Mouse (Mus musculus): ENCODE measurements around the gene Xntrpc. TPM values are rescaled to one million over a fixed set of nuclear protein-coding genes. Genes with fewer than 3 reads are reported as not detected.
"Not testable (repeated sequence)": the region's sequence is repeated elsewhere in the genome, so short reads cannot be mapped to it uniquely, and the experiment has no call there.

Gene Xntrpc
- 0.88 and 1.6 TPM in 2 replicates for polyA plus RNA-seq (2012; rRNA removed)

GRCm38 (mm10) chr7:102065046-102065891 lies at the start of gene Xntrpc, which contains the start of the genes Rnf121 and Xndc1:
Gene Xntrpc (plus strand): TSS chr7:102065713.
Gene Rnf121 (minus strand): TSS chr7:102065469.
Gene Xndc1 (plus strand): TSS chr7:102065511.
- H3K27ac ChIP-seq (ENCODE audit: insufficient read depth, low read depth, low read length): peak within 1 kb of the TSS; percentile 83
- H3K4me3 ChIP-seq (ENCODE audit: low read depth, low read length): peak within 1 kb of the TSS; percentile 91
- WGBS: under 1% methylated on average over 56 of the region's 56 CpGs
- no peak for TF ChIP-seq CTCF (IDR thresholded peaks at IDR 0.05; ENCODE audit: extremely low read depth, insufficient read length, insufficient replicate concordance, low read depth, low read length)
- peak; percentile 73 for TF ChIP-seq POLR2A (IDR thresholded peaks at IDR 0.05; ENCODE audit: low read depth, low read length)
- H3K36me3 ChIP-seq (ENCODE audit: control insufficient read depth, insufficient read depth, low read length): no peaks in the 10 kb centered on the region
- H3K4me1 ChIP-seq (ENCODE audit: control insufficient read depth, insufficient read depth, insufficient read length, low read length): peaks cover 3% of the 10 kb centered on the region; the same call in 1 of the 2 replicates
- no peaks in the 10 kb centered on the region for H3K27me3 ChIP-seq (ENCODE audit: control insufficient read depth, insufficient read depth, low read length)

GRCm38 (mm10) chr7:102016936-102017335 lies 48.6 kb upstream of the Xntrpc start:
- Histone ChIP-seq H3K4me3 (ENCODE audit: low read depth, low read length) (peak overlapping the region; percentile 7; the same call in 1 of the 2 replicates), H3K4me1 (ENCODE audit: control insufficient read depth, insufficient read depth, insufficient read length, low read length) (peaks cover 6% of the 10 kb centered on the region; the same call in 1 of the 2 replicates), H3K27ac (ENCODE audit: insufficient read depth, low read depth, low read length) (peak overlapping the region; percentile 44), H3K36me3 (ENCODE audit: control insufficient read depth, insufficient read depth, low read length) (peaks cover 55% of the 10 kb centered on the region), H3K27me3 (ENCODE audit: control insufficient read depth, insufficient read depth, low read length) (no peaks in the 10 kb centered on the region)
- TF ChIP-seq CTCF (IDR thresholded peaks at IDR 0.05; ENCODE audit: extremely low read depth, insufficient read length, insufficient replicate concordance, low read depth, low read length) (no peak), POLR2A (IDR thresholded peaks at IDR 0.05; ENCODE audit: low read depth, low read length) (no peak)
- 59% methylated on average over 4 of the region's 4 CpGs for WGBS

DNA sequence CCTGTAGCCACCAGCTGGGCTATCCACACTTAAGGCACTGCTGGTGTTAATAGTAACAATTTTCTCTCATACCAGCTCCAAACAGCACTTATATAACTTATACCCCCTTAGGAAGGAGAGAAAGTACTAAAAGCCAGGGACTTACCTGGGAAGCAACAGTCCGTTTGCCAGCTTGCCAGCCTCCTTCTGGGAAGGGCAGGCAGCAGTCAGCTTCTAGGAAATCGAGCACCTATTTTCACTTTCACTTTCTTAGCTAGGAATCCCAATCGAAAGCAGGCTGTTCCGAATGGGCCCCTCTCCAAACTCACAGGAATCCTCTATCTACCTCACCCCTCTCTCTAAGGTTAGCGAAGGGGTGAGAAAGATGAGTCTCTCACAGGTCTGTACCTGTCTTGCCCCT lies 48.1 kb upstream of the Xntrpc start:
- peak overlapping the region; percentile 44 for H3K27ac ChIP-seq (ENCODE audit: insufficient read depth, low read depth, low read length)
- H3K27me3 ChIP-seq (ENCODE audit: control insufficient read depth, insufficient read depth, low read length): no peaks in the 10 kb centered on the region
- H3K4me1 ChIP-seq (ENCODE audit: control insufficient read depth, insufficient read depth, insufficient read length, low read length): peaks cover 6% of the 10 kb centered on the region; the same call in 1 of the 2 replicates
- no peak for TF ChIP-seq CTCF (IDR thresholded peaks at IDR 0.05; ENCODE audit: extremely low read depth, insufficient read length, insufficient replicate concordance, low read depth, low read length)
- TF ChIP-seq POLR2A (IDR thresholded peaks at IDR 0.05; ENCODE audit: low read depth, low read length): no peak; the same call in 1 of the 2 replicates
- WGBS: 10% methylated on average over 5 of the region's 5 CpGs
- peaks cover 53% of the 10 kb centered on the region for H3K36me3 ChIP-seq (ENCODE audit: control insufficient read depth, insufficient read depth, low read length)
- H3K4me3 ChIP-seq (ENCODE audit: low read depth, low read length): peak overlapping the region; percentile 15; the same call in 1 of the 2 replicates

GRCm38 (mm10) chr7:102018034-102018433 lies 47.5 kb upstream of the Xntrpc start:
- peak overlapping the region; percentile 44 for H3K27ac ChIP-seq (ENCODE audit: insufficient read depth, low read depth, low read length)
- no peak overlapping the region for H3K4me3 ChIP-seq (ENCODE audit: low read depth, low read length)
- H3K4me1 ChIP-seq (ENCODE audit: control insufficient read depth, insufficient read depth, insufficient read length, low read length): peaks cover 6% of the 10 kb centered on the region; the same call in 1 of the 2 replicates
- TF ChIP-seq CTCF (IDR thresholded peaks at IDR 0.05; ENCODE audit: extremely low read depth, insufficient read length, insufficient replicate concordance, low read depth, low read length) (no peak), POLR2A (IDR thresholded peaks at IDR 0.05; ENCODE audit: low read depth, low read length) (no peak)
- WGBS: 70% methylated on average over 7 of the region's 7 CpGs
- no peaks in the 10 kb centered on the region for H3K27me3 ChIP-seq (ENCODE audit: control insufficient read depth, insufficient read depth, low read length)
- peaks cover 53% of the 10 kb centered on the region for H3K36me3 ChIP-seq (ENCODE audit: control insufficient read depth, insufficient read depth, low read length)

DNA sequence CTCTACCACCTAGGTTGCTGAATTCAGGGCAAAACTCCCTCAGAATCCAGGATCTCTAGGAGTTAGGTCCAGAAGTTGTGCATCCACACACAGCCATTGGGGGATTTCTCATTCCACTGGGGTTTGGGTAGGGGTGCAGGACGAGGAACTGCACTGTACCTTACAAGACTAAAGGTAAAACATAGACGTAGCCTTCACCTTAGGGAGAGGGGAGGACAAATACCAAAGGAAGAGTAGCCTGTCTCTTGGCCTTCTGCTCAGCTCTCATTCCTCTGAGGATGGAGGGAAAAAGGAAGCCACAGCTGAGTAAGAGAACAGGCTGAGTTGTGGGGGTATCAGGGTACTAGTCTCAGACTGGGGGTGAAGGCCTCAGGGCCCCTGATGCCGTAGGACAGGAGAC lies 46.9 kb upstream of the Xntrpc start, which contains the start of gene Il18bp:
Il18bp (minus strand) TSS at position 101 of the 400 bp plus-strand sequence.
- peak within 1 kb of the TSS; percentile 44 for H3K27ac ChIP-seq (ENCODE audit: insufficient read depth, low read depth, low read length)
- H3K27me3 ChIP-seq (ENCODE audit: control insufficient read depth, insufficient read depth, low read length): no peaks in the 10 kb centered on the region
- peaks cover 6% of the 10 kb centered on the region; the same call in 1 of the 2 replicates for H3K4me1 ChIP-seq (ENCODE audit: control insufficient read depth, insufficient read depth, insufficient read length, low read length)
- 98% methylated on average over 3 of the region's 3 CpGs for WGBS
- H3K4me3 ChIP-seq (ENCODE audit: low read depth, low read length): peak within 1 kb of the TSS; percentile 15; the same call in 1 of the 2 replicates
- no peak for TF ChIP-seq CTCF (IDR thresholded peaks at IDR 0.05; ENCODE audit: extremely low read depth, insufficient read length, insufficient replicate concordance, low read depth, low read length)
- no peak for TF ChIP-seq POLR2A (IDR thresholded peaks at IDR 0.05; ENCODE audit: low read depth, low read length)
- H3K36me3 ChIP-seq (ENCODE audit: control insufficient read depth, insufficient read depth, low read length): peaks cover 52% of the 10 kb centered on the region

- TF ChIP-seq POLR2A (IDR thresholded peaks at IDR 0.05; ENCODE audit: low read depth, low read length) (no peak), CTCF (IDR thresholded peaks at IDR 0.05; ENCODE audit: extremely low read depth, insufficient read length, insufficient replicate concordance, low read depth, low read length) (no peak)
Observed at GRCm38 (mm10) chr7:102019362-102019761, 46.2 kb upstream of the Xntrpc start.

DNA sequence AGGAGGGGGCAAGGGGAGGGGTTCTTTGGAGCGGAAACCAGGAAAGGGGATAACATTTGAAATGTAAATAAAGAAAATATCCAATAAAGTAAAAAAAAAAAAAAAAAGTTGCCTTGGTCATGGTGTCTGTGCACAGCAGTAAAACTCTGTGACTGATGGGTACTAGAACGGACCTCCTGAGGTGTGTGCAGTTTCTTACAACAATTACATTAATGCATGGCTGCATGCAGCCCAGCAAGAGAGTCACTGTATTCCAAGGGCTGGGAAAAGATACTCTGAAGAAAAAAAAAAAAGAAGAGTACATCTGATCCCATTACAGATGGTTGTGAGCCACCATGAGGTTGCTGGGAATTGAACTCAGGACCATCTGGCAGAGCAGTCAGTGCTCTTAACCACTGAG lies 44.6 kb upstream of the Xntrpc start:
- H3K27me3 ChIP-seq (ENCODE audit: control insufficient read depth, insufficient read depth, low read length); H3K27ac ChIP-seq (ENCODE audit: insufficient read depth, low read depth, low read length); H3K4me3 ChIP-seq (ENCODE audit: low read depth, low read length); H3K4me1 ChIP-seq (ENCODE audit: control insufficient read depth, insufficient read depth, insufficient read length, low read length): not testable (repeated sequence)
- peaks cover 41% of the 10 kb centered on the region for H3K36me3 ChIP-seq (ENCODE audit: control insufficient read depth, insufficient read depth, low read length)
- WGBS: 97% methylated on average over 2 of the region's 2 CpGs

More at GRCm38 (mm10) chr7:102019362-102019761, 46.2 kb upstream of the Xntrpc start:
- Histone ChIP-seq H3K4me3 (ENCODE audit: low read depth, low read length) (no peak overlapping the region), H3K27me3 (ENCODE audit: control insufficient read depth, insufficient read depth, low read length) (no peaks in the 10 kb centered on the region), H3K4me1 (ENCODE audit: control insufficient read depth, insufficient read depth, insufficient read length, low read length) (peaks cover 6% of the 10 kb centered on the region; the same call in 1 of the 2 replicates), H3K27ac (ENCODE audit: insufficient read depth, low read depth, low read length) (no peak overlapping the region), H3K36me3 (ENCODE audit: control insufficient read depth, insufficient read depth, low read length) (peaks cover 49% of the 10 kb centered on the region)
- WGBS: 65% methylated on average over 3 of the region's 3 CpGs

Data from small intestine, adult 2 months (tissue).